8 mouse cellular contexts compared by ENCODE assay signal in the genomic region with DNA sequence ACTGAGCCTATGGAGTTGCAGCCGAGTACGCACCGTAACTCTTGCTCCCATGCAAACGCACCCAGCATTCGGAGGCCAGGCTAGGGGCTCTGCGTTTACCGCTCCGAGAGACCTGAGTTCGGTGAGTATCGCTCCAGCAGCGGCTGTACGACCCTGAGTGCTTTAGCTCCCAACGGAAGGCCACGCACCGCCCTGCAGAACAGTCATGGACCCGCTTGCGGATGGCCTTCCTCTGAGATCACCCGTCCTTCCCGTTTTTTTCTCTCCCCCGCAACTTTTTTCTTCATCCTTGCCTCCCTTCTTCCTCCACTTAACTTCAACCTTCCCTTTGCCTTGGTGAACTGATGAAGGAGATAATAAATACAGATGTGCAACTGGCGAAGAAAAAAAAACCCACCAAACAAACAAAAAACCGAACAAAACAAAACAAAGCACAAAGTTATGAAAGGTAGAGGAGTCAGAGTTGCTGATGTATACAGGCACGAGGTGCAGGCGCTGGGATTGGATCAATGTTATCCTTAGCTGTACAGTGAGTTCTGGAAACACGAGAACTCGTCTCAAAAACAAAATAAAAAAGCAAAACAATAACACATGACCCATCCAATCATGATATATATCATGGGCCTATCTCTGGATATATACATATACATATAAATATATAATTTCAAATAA. TPM values are rescaled to one million over a fixed set of nuclear protein-coding genes. Genes with fewer than 3 reads are reported as not detected.
DNase-seq lines count a peak whose midpoint lies in the region; ATAC-seq lines count a peak whose summit lies in the region.

No protein-coding gene starts in this region.

- H3K4me2 ChIP-seq in kidney, embryonic 14.5 days (replicated peaks; ENCODE audit: low read depth, low read length), result peak overlapping the region; percentile 55
- H3K4me2 ChIP-seq in hindbrain, embryonic 16.5 days (ENCODE audit: low read length), result peak overlapping the region; percentile 66
- H3K4me2 ChIP-seq in midbrain, embryonic 16.5 days (ENCODE audit: low read length), result peak overlapping the region; percentile 64

- no peaks in the 10 kb centered on the region for H3K9me3 ChIP-seq in kidney, embryonic 14.5 days (ENCODE audit: control insufficient read depth, low read length)
- no peaks in the 10 kb centered on the region for H3K9me3 ChIP-seq in hindbrain, embryonic 16.5 days (ENCODE audit: control insufficient read depth, low read length)
- H3K9me3 ChIP-seq in midbrain, embryonic 16.5 days (replicated peaks; ENCODE audit: control insufficient read depth, low read length, poor library complexity, severe bottlenecking), result no peaks in the 10 kb centered on the region

- no peaks in the 10 kb centered on the region for H3K36me3 ChIP-seq in kidney, embryonic 14.5 days (ENCODE audit: control insufficient read depth, insufficient read depth, low read length)
- H3K36me3 ChIP-seq in hindbrain, embryonic 16.5 days (ENCODE audit: control insufficient read depth, insufficient read depth, low read length), result no peaks in the 10 kb centered on the region
- no peaks in the 10 kb centered on the region for H3K36me3 ChIP-seq in midbrain, embryonic 16.5 days (ENCODE audit: control insufficient read depth, insufficient read depth, low read length)

- H3K27me3 ChIP-seq in kidney, embryonic 14.5 days (ENCODE audit: control insufficient read depth, insufficient read depth, low read length), result no peaks in the 10 kb centered on the region
- H3K27me3 ChIP-seq in hindbrain, embryonic 16.5 days (replicated peaks; ENCODE audit: control insufficient read depth, insufficient read depth, low read length), result no peaks in the 10 kb centered on the region
- H3K27me3 ChIP-seq in midbrain, embryonic 16.5 days (ENCODE audit: control insufficient read depth, insufficient read depth, low read depth, low read length), result no peaks in the 10 kb centered on the region

- H3K27ac ChIP-seq in kidney, embryonic 14.5 days (ENCODE audit: low read depth, low read length), result peak overlapping the region; percentile 88
- peak overlapping the region; percentile 90 for H3K27ac ChIP-seq in hindbrain, embryonic 16.5 days (ENCODE audit: low read depth, low read length)
- peak overlapping the region; percentile 88 for H3K27ac ChIP-seq in midbrain, embryonic 16.5 days (ENCODE audit: low read length)

- WGBS in kidney, embryonic 14.5 days, result 1% methylated on average over 26 of the region's 26 CpGs
- under 1% methylated on average over 26 of the region's 26 CpGs for WGBS in hindbrain, embryonic 16.5 days
- WGBS in midbrain, embryonic 16.5 days, result under 1% methylated on average over 26 of the region's 26 CpGs

- ATAC-seq in kidney, embryonic 14.5 days (ENCODE audit: low FRiP score, low TSS enrichment), result peak; percentile 56
- peak; percentile 27 for ATAC-seq in common myeloid progenitor, adult 5-6 weeks (replicated peaks; ENCODE audit: low read depth, poor library complexity, severe bottlenecking)
- peak; percentile 43 for ATAC-seq in hindbrain, embryonic 16.5 days
- peak; percentile 16; the same call in 1 of the 2 replicates for ATAC-seq in midbrain, embryonic 16.5 days

- no peak for DNase-seq in kidney, adult 8-10 months
- no peak for DNase-seq in layer of hippocampus, postnatal 25 days (ENCODE audit: extremely low spot score in 1 of 2, low spot score in 1 of 2)
- DNase-seq in cerebellum, adult 18-20 months, result no peak
- DNase-seq in adrenal gland, adult (ENCODE audit: inconsistent age in 2 of 2, low spot score in 1 of 2), result no peak

- H3K9ac ChIP-seq in kidney, embryonic 14.5 days (ENCODE audit: low read depth, low read length), result peak overlapping the region; percentile 40
- H3K9ac ChIP-seq in hindbrain, embryonic 16.5 days (ENCODE audit: low read depth, low read length), result peak overlapping the region; percentile 60
- peak overlapping the region; percentile 67 for H3K9ac ChIP-seq in midbrain, embryonic 16.5 days (ENCODE audit: low read depth, low read length)

- H3K4me3 ChIP-seq in kidney, embryonic 14.5 days (ENCODE audit: low read length), result peak overlapping the region; percentile 55
- peak overlapping the region; percentile 57 for H3K4me3 ChIP-seq in hindbrain, embryonic 16.5 days (ENCODE audit: low read length)
- peak overlapping the region; percentile 63 for H3K4me3 ChIP-seq in midbrain, embryonic 16.5 days (ENCODE audit: low read depth, low read length)

- peaks cover 13% of the 10 kb centered on the region; the same call in 1 of the 2 replicates for H3K4me1 ChIP-seq in kidney, embryonic 14.5 days (ENCODE audit: control insufficient read depth, insufficient read depth, low read length)
- peaks cover 15% of the 10 kb centered on the region for H3K4me1 ChIP-seq in hindbrain, embryonic 16.5 days (ENCODE audit: control insufficient read depth, insufficient read depth, low read depth, low read length)
- peaks cover 13% of the 10 kb centered on the region for H3K4me1 ChIP-seq in midbrain, embryonic 16.5 days (ENCODE audit: control insufficient read depth, insufficient read depth, low read length)

RNA-seq across cellular contexts. Expression of a gene that starts 4.0 kb away (rescaled TPM):
- polyA plus RNA-seq in kidney, embryonic 14.5 days (2014; fragmentation: Nextera tagmentation; extraction: Ambion mirVana), result 19.3 and 23.1 TPM in 2 replicates
- total RNA-seq in common myeloid progenitor, adult 5-6 weeks (2017), result 15.8 and 19.3 TPM in 2 replicates
- 29.2 and 30.1 TPM in 2 replicates for polyA plus RNA-seq in hindbrain, embryonic 16.5 days (2015; fragmentation: Nextera tagmentation; extraction: Ambion mirVana)
- 32.2 and 32.4 TPM in 2 replicates for polyA plus RNA-seq in midbrain, embryonic 16.5 days (2015; fragmentation: Nextera tagmentation; extraction: Ambion mirVana)
- 10 to 100 TPM; 19.3 to 28.6 TPM for total RNA-seq in layer of hippocampus, postnatal 25 days (2021)

RNA-seq across cellular contexts. Expression of a gene that starts 27.2 kb away (rescaled TPM):
- 34.4 and 34.5 TPM in 2 replicates for polyA plus RNA-seq in kidney, embryonic 14.5 days (2014; fragmentation: Nextera tagmentation; extraction: Ambion mirVana)
- total RNA-seq in common myeloid progenitor, adult 5-6 weeks (2017), result 23.0 and 25.8 TPM in 2 replicates
- polyA plus RNA-seq in hindbrain, embryonic 16.5 days (2015; fragmentation: Nextera tagmentation; extraction: Ambion mirVana), result 38.2 and 38.6 TPM in 2 replicates
- polyA plus RNA-seq in midbrain, embryonic 16.5 days (2015; fragmentation: Nextera tagmentation; extraction: Ambion mirVana), result 37.1 and 40.2 TPM in 2 replicates
- total RNA-seq in layer of hippocampus, postnatal 25 days (2021), result 10 to 100 TPM; 45.9 to 47.7 TPM

RNA-seq across cellular contexts. Expression of a gene that starts 27.6 kb away (rescaled TPM):
- polyA plus RNA-seq in kidney, embryonic 14.5 days (2014; fragmentation: Nextera tagmentation; extraction: Ambion mirVana), result 17.0 and 27.5 TPM in 2 replicates
- 12.7 and 13.5 TPM in 2 replicates for total RNA-seq in common myeloid progenitor, adult 5-6 weeks (2017)
- 48.0 and 50.6 TPM in 2 replicates for polyA plus RNA-seq in hindbrain, embryonic 16.5 days (2015; fragmentation: Nextera tagmentation; extraction: Ambion mirVana)
- 52.4 and 53.2 TPM in 2 replicates for polyA plus RNA-seq in midbrain, embryonic 16.5 days (2015; fragmentation: Nextera tagmentation; extraction: Ambion mirVana)
- total RNA-seq in layer of hippocampus, postnatal 25 days (2021), result 10 to 100 TPM; 55.1 to 55.8 TPM

RNA-seq across cellular contexts. Expression of a gene that starts 28.3 kb away (rescaled TPM):
- polyA plus RNA-seq in kidney, embryonic 14.5 days (2014; fragmentation: Nextera tagmentation; extraction: Ambion mirVana), result not detected in 2 replicates
- total RNA-seq in common myeloid progenitor, adult 5-6 weeks (2017), result 0.41 and 0.92 TPM in 2 replicates
- polyA plus RNA-seq in hindbrain, embryonic 16.5 days (2015; fragmentation: Nextera tagmentation; extraction: Ambion mirVana), result 0.11 TPM in 1 of 2 replicates, not detected in the other
- not detected in 2 replicates for polyA plus RNA-seq in midbrain, embryonic 16.5 days (2015; fragmentation: Nextera tagmentation; extraction: Ambion mirVana)
- total RNA-seq in layer of hippocampus, postnatal 25 days (2021), result not detected
